Mouse (Mus musculus): Measurements from ENCODE around the gene Enpp3.
A peak's percentile ranks its signal among the peaks of the same experiment; 100 is the strongest.

Enpp3 gene

GRCm38 (mm10) chr10:24842676-24843075 is at the start of gene Enpp3:
Gene Enpp3, minus strand, starts transcription at chr10:24842823.
- DNase-seq (ENCODE audit: low read depth, low spot score) = no peak

GRCm38 (mm10) chr10:24888343-24888742 is 45.7 kb upstream of the Enpp3 start:
- DNase-seq (ENCODE audit: low read depth, low spot score) = no peak

GRCm38 (mm10) chr10:24886008-24886407 is 43.4 kb upstream of the Enpp3 start:
- DNase-seq (ENCODE audit: low read depth, low spot score) = peak; percentile 80

GRCm38 (mm10) chr10:24873624-24874023 is 31.0 kb upstream of the Enpp3 start:
- DNase-seq (ENCODE audit: low read depth, low spot score) = peak; percentile 61

GRCm38 (mm10) chr10:24869760-24870290 is 27.2 kb upstream of the Enpp3 start, which contains the start of gene Med23:
Gene Med23, plus strand, starts transcription at chr10:24869986.
- peak; percentile 99 for DNase-seq (ENCODE audit: low read depth, low spot score)

DNA sequence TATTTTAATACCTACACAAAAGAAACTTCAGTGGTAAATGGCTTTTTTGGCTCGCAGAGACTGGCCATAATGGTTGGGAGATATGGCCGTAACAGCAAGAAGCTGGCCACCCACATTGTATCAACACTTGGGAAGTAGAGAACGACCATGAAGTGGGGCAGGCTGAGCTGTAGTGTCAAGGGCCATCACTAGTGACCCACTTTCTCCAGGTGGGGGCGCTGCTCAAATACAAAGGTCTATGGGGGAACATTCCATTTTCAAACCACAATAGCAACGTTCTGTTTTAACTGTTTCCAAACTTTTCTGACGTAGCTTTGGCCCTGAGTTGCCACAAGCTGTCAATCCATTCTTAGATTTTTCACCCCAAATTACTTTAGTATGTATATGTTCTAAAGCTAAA is 21.8 kb upstream of the Enpp3 start:
- DNase-seq (ENCODE audit: low read depth, low spot score) = peak; percentile 68

GRCm38 (mm10) chr10:24863146-24863545 is 20.5 kb upstream of the Enpp3 start:
- DNase-seq (ENCODE audit: low read depth, low spot score) = peak; percentile 93

GRCm38 (mm10) chr10:24841998-24842397 is 625 bp downstream of the Enpp3 start:
- DNase-seq (ENCODE audit: low read depth, low spot score) = peak; percentile 59

- no peak for DNase-seq (ENCODE audit: low read depth, low spot score)
Measured at GRCm38 (mm10) chr10:24840795-24841194, 1.8 kb downstream of the Enpp3 start.

- no peak for DNase-seq (ENCODE audit: low read depth, low spot score)
Measured at GRCm38 (mm10) chr10:24836366-24837038, 6.1 kb downstream of the Enpp3 start.

GRCm38 (mm10) chr10:24835702-24836342 is 6.8 kb downstream of the Enpp3 start:
- peak; percentile 75 for DNase-seq (ENCODE audit: low read depth, low spot score)

GRCm38 (mm10) chr10:24834634-24835371 is 7.8 kb downstream of the Enpp3 start:
- peak; percentile 99 for DNase-seq (ENCODE audit: low read depth, low spot score)

- no peak for DNase-seq (ENCODE audit: low read depth, low spot score)
Measured at GRCm38 (mm10) chr10:24832306-24832705, 10.3 kb downstream of the Enpp3 start.

- DNase-seq (ENCODE audit: low read depth, low spot score) = no peak
Measured at GRCm38 (mm10) chr10:24831377-24832095, 11.1 kb downstream of the Enpp3 start.

GRCm38 (mm10) chr10:24830448-24830847 is 12.2 kb downstream of the Enpp3 start:
- DNase-seq (ENCODE audit: low read depth, low spot score) = no peak

DNA sequence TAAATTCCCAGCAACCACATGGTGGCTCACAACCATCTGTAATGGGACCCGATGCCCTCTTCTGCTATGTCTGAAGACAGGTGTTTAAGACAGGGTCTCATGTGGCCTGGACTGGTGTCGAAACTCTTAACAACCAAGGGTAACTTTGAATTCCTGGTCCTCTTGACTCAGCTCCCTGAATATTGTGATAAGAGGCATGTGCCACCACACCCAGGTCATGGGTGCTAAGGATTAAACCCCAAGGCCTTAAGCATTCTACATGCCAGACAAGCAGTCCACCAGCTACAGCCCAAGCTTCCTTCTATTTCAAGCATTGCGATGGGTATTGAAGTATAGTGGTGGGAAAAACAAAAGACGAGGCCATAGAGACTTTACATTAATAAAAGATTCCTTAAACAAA is 14.5 kb downstream of the Enpp3 start:
- no peak for DNase-seq (ENCODE audit: low read depth, low spot score)

DNA sequence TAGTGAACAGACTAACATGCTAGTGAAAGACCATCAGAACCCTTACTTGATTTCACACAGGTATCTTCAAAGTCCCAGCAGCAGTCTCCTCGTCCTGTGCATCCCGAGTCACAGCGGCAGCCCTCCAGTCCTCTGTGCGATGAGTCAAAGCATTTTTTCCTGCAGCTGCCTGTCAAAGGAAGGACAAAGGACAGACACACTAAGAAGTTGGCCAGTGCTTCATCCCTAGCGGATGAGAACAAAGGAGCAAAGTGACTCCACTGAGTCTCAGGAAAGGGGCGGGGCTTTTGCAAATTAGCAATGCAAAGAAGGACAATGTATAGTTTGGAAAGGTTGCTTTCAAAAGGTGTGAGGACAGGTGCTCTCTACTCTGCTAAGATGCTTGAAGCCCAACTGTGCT is 16.5 kb downstream of the Enpp3 start:
- peak; percentile 97 for DNase-seq (ENCODE audit: low read depth, low spot score)

GRCm38 (mm10) chr10:24825456-24826081 is 17.1 kb downstream of the Enpp3 start:
- no peak for DNase-seq (ENCODE audit: low read depth, low spot score)

DNA sequence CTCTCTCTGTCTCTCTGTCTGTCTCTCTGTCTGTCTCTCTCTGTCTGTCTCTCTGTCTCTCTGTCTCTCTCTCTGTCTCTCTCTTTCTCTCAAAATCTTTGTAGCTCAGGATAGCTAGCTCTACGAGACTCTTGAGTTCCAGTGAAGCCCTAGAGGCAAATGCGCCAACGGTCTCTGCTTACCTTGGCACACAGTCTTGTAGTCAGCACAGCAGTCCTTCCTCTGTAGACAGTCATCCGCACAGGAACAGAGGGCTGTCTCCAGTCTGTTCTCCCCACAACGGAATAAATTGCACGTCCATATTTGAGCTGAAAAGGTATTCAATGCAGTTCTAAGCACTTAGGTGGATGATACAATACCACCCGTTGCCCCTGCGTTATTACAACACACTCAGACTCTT is 18.0 kb downstream of the Enpp3 start:
- DNase-seq (ENCODE audit: low read depth, low spot score) = no peak

DNA sequence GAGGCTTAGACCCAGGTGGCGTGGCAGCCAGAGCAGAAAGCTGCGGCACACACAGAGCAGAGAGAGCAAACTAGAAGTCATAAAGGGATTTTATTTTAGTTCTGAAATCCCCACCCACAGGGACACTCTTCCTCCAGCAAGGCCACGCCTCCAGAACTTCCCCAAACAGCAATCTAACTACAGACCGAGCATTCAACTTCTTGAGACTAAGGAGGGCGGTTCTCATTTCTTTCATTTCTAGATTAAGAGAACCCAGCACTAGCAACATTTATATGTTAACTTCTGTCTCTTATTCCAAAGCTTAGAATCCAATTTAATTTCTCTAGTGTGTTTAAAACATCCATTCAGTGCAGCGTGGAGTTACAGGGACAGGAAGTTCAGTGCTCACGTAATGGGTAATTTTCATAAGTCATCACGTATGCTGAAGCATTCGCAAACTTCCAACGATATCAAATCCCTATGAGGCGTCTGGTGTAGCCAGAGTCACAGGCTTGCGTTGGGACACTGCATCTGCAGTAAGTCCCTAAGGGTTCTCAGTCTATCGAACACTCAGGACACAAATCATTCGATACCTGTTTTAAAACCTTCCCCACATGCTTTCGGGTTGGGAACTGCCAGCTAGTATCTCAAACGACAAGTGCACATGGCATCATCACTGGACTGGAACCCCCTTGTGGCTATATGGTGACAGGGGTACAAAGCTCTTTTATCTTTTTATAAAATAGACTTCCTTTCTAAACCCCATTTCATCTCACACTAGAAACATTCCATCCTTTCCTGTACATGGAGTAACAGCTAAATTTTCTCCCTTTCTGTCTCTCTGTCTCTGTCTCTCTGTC is 18.7 kb downstream of the Enpp3 start:
- no peak for DNase-seq (ENCODE audit: low read depth, low spot score)

Data from R1 (cell line).